Mouse (Mus musculus): ENCODE results near the gene Mybpc2. TPM values are rescaled to one million over a fixed set of nuclear protein-coding genes. Genes with fewer than 3 reads are reported as not detected.

Gene Mybpc2
- total and polyA plus RNA-seq, 2 experiments from 2014 or later: 0.25 to 0.47 TPM

- no peaks in the 10 kb centered on the region for H3K9me3 ChIP-seq (ENCODE audit: low read length)
- H3K36me3 ChIP-seq (ENCODE audit: insufficient read depth, low read length): peaks cover 26% of the 10 kb centered on the region
- no peak overlapping the region for H3K4me3 ChIP-seq (ENCODE audit: low read length)
- no peak for TF ChIP-seq CTCF (IDR thresholded peaks at IDR 0.05; ENCODE audit: low read depth)
- 70% methylated on average over 10 of the region's 10 CpGs for WGBS
- H3K4me2 ChIP-seq (ENCODE audit: low read depth, low read length): no peak overlapping the region
- H3K27ac ChIP-seq: peak overlapping the region; percentile 89
- no peaks in the 10 kb centered on the region for H3K27me3 ChIP-seq (ENCODE audit: insufficient read depth, low read length)
- no peak overlapping the region for H3K9ac ChIP-seq (replicated peaks; ENCODE audit: low read length)
- peaks cover 31% of the 10 kb centered on the region for H3K4me1 ChIP-seq (ENCODE audit: insufficient read depth, low read length)
- DNase-seq (ENCODE audit: low spot score) (peak; percentile 4), ATAC-seq (no peak)
Measured at GRCm38 (mm10) chr7:44466006-44466887, 58.2 kb downstream of the Mybpc2 start.

DNA sequence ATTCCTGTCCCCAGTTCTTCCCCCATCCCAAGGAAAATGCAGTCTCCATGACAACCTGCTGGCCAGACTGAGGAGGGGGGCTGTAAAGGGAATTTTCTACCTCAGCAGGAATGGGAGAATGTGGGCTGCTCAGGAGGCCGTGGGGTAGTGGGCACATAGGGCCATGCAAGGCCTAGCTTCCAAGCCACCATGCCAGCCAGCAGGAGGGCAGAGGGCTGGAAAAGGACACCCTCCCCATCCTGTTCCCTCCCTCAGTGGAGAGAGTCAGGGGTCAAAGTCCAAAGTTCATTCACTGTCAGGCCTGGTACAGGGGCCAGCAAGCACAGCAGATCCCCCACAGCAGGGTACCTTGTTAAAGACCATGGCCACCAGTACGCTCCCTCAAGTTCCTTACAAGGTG, 59.3 kb downstream of the Mybpc2 start, which contains the start of gene Aspdh:
Gene Aspdh (plus strand): TSS at position 281 of the 400 bp plus-strand sequence.
- Histone ChIP-seq H3K27me3 (ENCODE audit: insufficient read depth, low read length) (no peaks in the 10 kb centered on the region), H3K4me2 (ENCODE audit: low read depth, low read length) (no peak within 1 kb of the TSS), H3K36me3 (ENCODE audit: insufficient read depth, low read length) (peaks cover 32% of the 10 kb centered on the region), H3K4me1 (ENCODE audit: insufficient read depth, low read length) (peaks cover 31% of the 10 kb centered on the region), H3K27ac (peak within 1 kb of the TSS; percentile 89), H3K9me3 (ENCODE audit: low read length) (no peaks in the 10 kb centered on the region), H3K9ac (replicated peaks; ENCODE audit: low read length) (0 out of 2 replicates have a peak within 1 kb of the TSS, but pooled peaks have one; percentile 21), H3K4me3 (ENCODE audit: low read length) (no peak within 1 kb of the TSS)
- ATAC-seq (no peak), DNase-seq (ENCODE audit: low spot score) (peak; percentile 23)
- 43% methylated on average over 2 of the region's 2 CpGs for WGBS
- no peak for TF ChIP-seq CTCF (IDR thresholded peaks at IDR 0.05; ENCODE audit: low read depth)

GRCm38 (mm10) chr7:44464511-44464910, 59.9 kb downstream of the Mybpc2 start:
- Histone ChIP-seq H3K9ac (replicated peaks; ENCODE audit: low read length) (0 out of 2 replicates have a peak overlapping the region, but pooled peaks have one; percentile 21), H3K4me1 (ENCODE audit: insufficient read depth, low read length) (peaks cover 29% of the 10 kb centered on the region)
- ATAC-seq: peak; percentile 18

GRCm38 (mm10) chr7:44463556-44464225, 60.8 kb downstream of the Mybpc2 start:
- peaks cover 21% of the 10 kb centered on the region for H3K4me1 ChIP-seq (ENCODE audit: insufficient read depth, low read length)

More at GRCm38 (mm10) chr7:44464511-44464910, 59.9 kb downstream of the Mybpc2 start:
- peak overlapping the region; percentile 89 for H3K27ac ChIP-seq
- H3K4me2 ChIP-seq (ENCODE audit: low read depth, low read length): no peak overlapping the region
- no peak overlapping the region for H3K4me3 ChIP-seq (ENCODE audit: low read length)
- peaks cover 34% of the 10 kb centered on the region for H3K36me3 ChIP-seq (ENCODE audit: insufficient read depth, low read length)
- 6% methylated on average over 4 of the region's 4 CpGs for WGBS
- DNase-seq (ENCODE audit: low spot score): peak; percentile 94
- H3K27me3 ChIP-seq (ENCODE audit: insufficient read depth, low read length): no peaks in the 10 kb centered on the region
- no peaks in the 10 kb centered on the region for H3K9me3 ChIP-seq (ENCODE audit: low read length)
- TF ChIP-seq CTCF (IDR thresholded peaks at IDR 0.05; ENCODE audit: low read depth): no peak

GRCm38 (mm10) chr7:44463056-44463425, 61.4 kb downstream of the Mybpc2 start:
- Histone ChIP-seq H3K4me3 (ENCODE audit: low read length) (no peak overlapping the region), H3K9me3 (ENCODE audit: low read length) (no peaks in the 10 kb centered on the region), H3K27me3 (ENCODE audit: insufficient read depth, low read length) (no peaks in the 10 kb centered on the region), H3K4me1 (ENCODE audit: insufficient read depth, low read length) (peaks cover 16% of the 10 kb centered on the region), H3K27ac (peak overlapping the region; percentile 89; the same call in 1 of the 2 replicates), H3K36me3 (ENCODE audit: insufficient read depth, low read length) (peaks cover 42% of the 10 kb centered on the region), H3K9ac (replicated peaks; ENCODE audit: low read length) (no peak overlapping the region; the same call in 1 of the 2 replicates), H3K4me2 (ENCODE audit: low read depth, low read length) (no peak overlapping the region)
- ATAC-seq (no peak), DNase-seq (ENCODE audit: low spot score) (no peak)
- no peak for TF ChIP-seq CTCF (IDR thresholded peaks at IDR 0.05; ENCODE audit: low read depth)
- 41% methylated on average over 8 of the region's 8 CpGs for WGBS

More at GRCm38 (mm10) chr7:44463556-44464225, 60.8 kb downstream of the Mybpc2 start:
- Histone ChIP-seq H3K4me3 (ENCODE audit: low read length) (no peak overlapping the region), H3K27me3 (ENCODE audit: insufficient read depth, low read length) (no peaks in the 10 kb centered on the region), H3K27ac (peak overlapping the region; percentile 89), H3K36me3 (ENCODE audit: insufficient read depth, low read length) (peaks cover 42% of the 10 kb centered on the region), H3K4me2 (ENCODE audit: low read depth, low read length) (no peak overlapping the region), H3K9me3 (ENCODE audit: low read length) (no peaks in the 10 kb centered on the region), H3K9ac (replicated peaks; ENCODE audit: low read length) (no peak overlapping the region)
- 78% methylated on average over 10 of the region's 10 CpGs for WGBS
- ATAC-seq (no peak), DNase-seq (ENCODE audit: low spot score) (peak; percentile 13)
- no peak for TF ChIP-seq CTCF (IDR thresholded peaks at IDR 0.05; ENCODE audit: low read depth)

- WGBS: 35% methylated on average over 73 of the region's 77 CpGs
- ATAC-seq: no peak
- peaks cover 42% of the 10 kb centered on the region for H3K36me3 ChIP-seq (ENCODE audit: insufficient read depth, low read length)
- no peak overlapping the region for H3K4me3 ChIP-seq (ENCODE audit: low read length)
- H3K4me1 ChIP-seq (ENCODE audit: insufficient read depth, low read length): peaks cover 15% of the 10 kb centered on the region
- no peak overlapping the region; the same call in 1 of the 2 replicates for H3K9ac ChIP-seq (replicated peaks; ENCODE audit: low read length)
- peak; percentile 46 for TF ChIP-seq CTCF (IDR thresholded peaks at IDR 0.05; ENCODE audit: low read depth)
- H3K9me3 ChIP-seq (ENCODE audit: low read length): no peaks in the 10 kb centered on the region
- peak overlapping the region; percentile 36 for H3K27ac ChIP-seq
- no peak overlapping the region for H3K4me2 ChIP-seq (ENCODE audit: low read depth, low read length)
- no peaks in the 10 kb centered on the region for H3K27me3 ChIP-seq (ENCODE audit: insufficient read depth, low read length)
- peak; percentile 70 for DNase-seq (ENCODE audit: low spot score)
Measured at GRCm38 (mm10) chr7:44462218-44463055, 62.0 kb downstream of the Mybpc2 start.

All from hindbrain, postnatal 0 days (tissue).